Comparison of ENCODE assay signal across 22 mouse cellular contexts in genomic region chr5:36444611-36445010, GRCm38 (mm10). TPM values are rescaled to one million over a fixed set of nuclear protein-coding genes. Genes with fewer than 3 reads are reported as not detected.
A peak's percentile ranks its signal among the peaks of the same experiment; 100 is the strongest.
DNase-seq lines count a peak whose midpoint lies in the region; ATAC-seq lines count a peak whose summit lies in the region.
"Had no signal": no experiment of that assay in that cellular context is flagged by ENCODE, and none has a peak within 500 bp of the region (broad histone marks: within the 10 kb centered on the region; RNA-seq: fewer than 3 reads in every experiment).

No protein-coding gene starts in this region.

- no peak overlapping the region for H3K9ac ChIP-seq in hindbrain, embryonic 16.5 days (ENCODE audit: low read depth, low read length)
- H3K9ac ChIP-seq in hindbrain, embryonic 12.5 days = no peak overlapping the region
- H3K9ac ChIP-seq: heart, embryonic 12.5 days; hindbrain, embryonic 15.5 days; kidney, embryonic 15.5 days; liver, embryonic 13.5 days; stomach, embryonic 15.5 days had no signal

- WGBS in hindbrain, embryonic 16.5 days = 44% methylated on average over 4 of the region's 4 CpGs
- 57% methylated on average over 4 of the region's 4 CpGs for WGBS in hindbrain, embryonic 12.5 days

- H3K27ac ChIP-seq in hindbrain, embryonic 16.5 days (ENCODE audit: low read depth, low read length) = no peak overlapping the region
- no peak overlapping the region for H3K27ac ChIP-seq in hindbrain, embryonic 12.5 days
- H3K27ac ChIP-seq: heart, adult 2 months; hindbrain, embryonic 15.5 days; kidney, embryonic 15.5 days; liver, embryonic 13.5 days; stomach, embryonic 15.5 days had no signal

- peak; percentile 50 to 59 for DNase-seq in cerebellum, postnatal 10 days
- no peak for DNase-seq in cerebellum, adult 18-20 months
- peak; percentile 67 for DNase-seq in adrenal gland, postnatal 14 days
- no peak for DNase-seq in heart, postnatal 36 days
- DNase-seq: B cell, adult 2 months; heart, adult 2 months; kidney, adult 18-20 months; kidney, postnatal 25 days; liver, embryonic 13.5 days; lung, adult 2 months; lung, postnatal 14 days; midbrain, embryonic 14.5 days; retina, postnatal 1 day; right cerebral cortex, postnatal 14 days had no signal

- no peak overlapping the region for H3K4me3 ChIP-seq in hindbrain, embryonic 16.5 days (ENCODE audit: low read length)
- no peak overlapping the region for H3K4me3 ChIP-seq in hindbrain, embryonic 12.5 days
- H3K4me3 ChIP-seq: heart, adult 2 months; heart, embryonic 12.5 days; hindbrain, embryonic 15.5 days; kidney, embryonic 15.5 days; liver, embryonic 13.5 days; stomach, embryonic 15.5 days had no signal

- no peak overlapping the region for H3K4me2 ChIP-seq in hindbrain, embryonic 16.5 days (ENCODE audit: low read length)
- H3K4me2 ChIP-seq in hindbrain, embryonic 12.5 days (replicated peaks) = no peak overlapping the region
- H3K4me2 ChIP-seq: heart, embryonic 12.5 days; hindbrain, embryonic 15.5 days; kidney, embryonic 15.5 days; liver, embryonic 13.5 days; stomach, embryonic 15.5 days had no signal

- no peaks in the 10 kb centered on the region for H3K9me3 ChIP-seq in hindbrain, embryonic 16.5 days (ENCODE audit: control insufficient read depth, low read length)
- H3K9me3 ChIP-seq in hindbrain, embryonic 12.5 days (replicated peaks) = no peaks in the 10 kb centered on the region
- H3K9me3 ChIP-seq: hindbrain, embryonic 15.5 days; kidney, embryonic 15.5 days; liver, embryonic 13.5 days; stomach, embryonic 15.5 days had no signal

- ATAC-seq in hindbrain, embryonic 16.5 days = peak; percentile 53; the same call in 1 of the 2 replicates
- no peak for ATAC-seq in hindbrain, embryonic 12.5 days (ENCODE audit: low FRiP score)

- intact Hi-C loops in heart, postnatal 36 days (cut with DNase I) = no loop called here

- H3K27me3 ChIP-seq in hindbrain, embryonic 16.5 days (replicated peaks; ENCODE audit: control insufficient read depth, insufficient read depth, low read length) = no peaks in the 10 kb centered on the region
- peaks cover 6% of the 10 kb centered on the region; the same call in 1 of the 2 replicates for H3K27me3 ChIP-seq in hindbrain, embryonic 12.5 days
- H3K27me3 ChIP-seq: hindbrain, embryonic 15.5 days; kidney, embryonic 15.5 days; stomach, embryonic 15.5 days had no signal

- H3K36me3 ChIP-seq in hindbrain, embryonic 16.5 days (ENCODE audit: control insufficient read depth, insufficient read depth, low read length) = no peaks in the 10 kb centered on the region
- H3K36me3 ChIP-seq in hindbrain, embryonic 12.5 days = no peaks in the 10 kb centered on the region
- H3K36me3 ChIP-seq: heart, embryonic 12.5 days; hindbrain, embryonic 15.5 days; kidney, embryonic 15.5 days; liver, embryonic 13.5 days; stomach, embryonic 15.5 days had no signal

- peaks cover 9% of the 10 kb centered on the region; the same call in 1 of the 2 replicates for H3K4me1 ChIP-seq in hindbrain, embryonic 16.5 days (ENCODE audit: control insufficient read depth, insufficient read depth, low read depth, low read length)
- H3K4me1 ChIP-seq in hindbrain, embryonic 12.5 days = peaks cover 4% of the 10 kb centered on the region; the same call in 1 of the 2 replicates
- H3K4me1 ChIP-seq: kidney, embryonic 15.5 days; liver, embryonic 13.5 days had no signal

RNA-seq across cellular contexts. Expression of gene Grpel1, which starts 20.2 kb away (rescaled TPM):
- polyA plus RNA-seq in hindbrain, embryonic 16.5 days (2015; fragmentation: Nextera tagmentation; extraction: Ambion mirVana) = 42.7 and 46.8 TPM in 2 replicates
- polyA plus RNA-seq in hindbrain, embryonic 12.5 days (2016; fragmentation: Nextera tagmentation; extraction: Ambion mirVana) = 42.3 and 43.6 TPM in 2 replicates
- 93.6 and 94.2 TPM in 2 replicates for total RNA-seq in adrenal gland, postnatal 14 days (2021)
- 10 to 100 TPM; 63.0 to 63.2 TPM for total RNA-seq in heart, postnatal 36 days (2021)

RNA-seq across cellular contexts. Expression of gene Tada2b, which starts 39.5 kb away (rescaled TPM):
- polyA plus RNA-seq in hindbrain, embryonic 16.5 days (2015; fragmentation: Nextera tagmentation; extraction: Ambion mirVana) = 3.0 and 3.6 TPM in 2 replicates
- polyA plus RNA-seq in hindbrain, embryonic 12.5 days (2016; fragmentation: Nextera tagmentation; extraction: Ambion mirVana) = 2.5 and 2.7 TPM in 2 replicates
- total RNA-seq in adrenal gland, postnatal 14 days (2021) = 36.4 and 37.6 TPM in 2 replicates
- 10 to 100 TPM; 13.3 to 15.0 TPM for total RNA-seq in heart, postnatal 36 days (2021)

RNA-seq across cellular contexts. Expression of gene Ccdc96, which starts 39.8 kb away (rescaled TPM):
- 2.7 and 3.4 TPM in 2 replicates for polyA plus RNA-seq in hindbrain, embryonic 16.5 days (2015; fragmentation: Nextera tagmentation; extraction: Ambion mirVana)
- 4.7 and 5.0 TPM in 2 replicates for polyA plus RNA-seq in hindbrain, embryonic 12.5 days (2016; fragmentation: Nextera tagmentation; extraction: Ambion mirVana)
- 0.49 and 0.52 TPM in 2 replicates for total RNA-seq in adrenal gland, postnatal 14 days (2021)
- total RNA-seq in heart, postnatal 36 days (2021) = under 1 TPM; 0.19 to 0.33 TPM
- total RNA-seq: monocyte, adult 5-6 weeks had no signal
- polyA plus RNA-seq: small intestine, adult 2 months had no signal

RNA-seq across cellular contexts. Expression of gene Sorcs2, which starts 46.7 kb away (rescaled TPM):
- polyA plus RNA-seq in hindbrain, embryonic 16.5 days (2015; fragmentation: Nextera tagmentation; extraction: Ambion mirVana) = 11.8 and 15.5 TPM in 2 replicates
- 17.2 and 17.5 TPM in 2 replicates for polyA plus RNA-seq in hindbrain, embryonic 12.5 days (2016; fragmentation: Nextera tagmentation; extraction: Ambion mirVana)
- 10.1 and 10.3 TPM in 2 replicates for total RNA-seq in adrenal gland, postnatal 14 days (2021)
- total RNA-seq in heart, postnatal 36 days (2021) = 10 to 100 TPM; 10.5 to 11.4 TPM

Comparison
In these comparisons a context has a peak if more than half of its experiments do, and no peak if none do; other contexts are left out.
1. DNase-seq: peak in cerebellum, postnatal 10 days (2 of 2) and adrenal gland, postnatal 14 days (single experiment); none in cerebellum, adult 18-20 months (0 of 2) and heart, postnatal 36 days (0 of 2).